Mouse (Mus musculus): ENCODE results near the gene Kif6. TPM values are rescaled to one million over a fixed set of nuclear protein-coding genes. Genes with fewer than 3 reads are reported as not detected.

Gene Kif6
- total RNA-seq (2023): not detected

DNA sequence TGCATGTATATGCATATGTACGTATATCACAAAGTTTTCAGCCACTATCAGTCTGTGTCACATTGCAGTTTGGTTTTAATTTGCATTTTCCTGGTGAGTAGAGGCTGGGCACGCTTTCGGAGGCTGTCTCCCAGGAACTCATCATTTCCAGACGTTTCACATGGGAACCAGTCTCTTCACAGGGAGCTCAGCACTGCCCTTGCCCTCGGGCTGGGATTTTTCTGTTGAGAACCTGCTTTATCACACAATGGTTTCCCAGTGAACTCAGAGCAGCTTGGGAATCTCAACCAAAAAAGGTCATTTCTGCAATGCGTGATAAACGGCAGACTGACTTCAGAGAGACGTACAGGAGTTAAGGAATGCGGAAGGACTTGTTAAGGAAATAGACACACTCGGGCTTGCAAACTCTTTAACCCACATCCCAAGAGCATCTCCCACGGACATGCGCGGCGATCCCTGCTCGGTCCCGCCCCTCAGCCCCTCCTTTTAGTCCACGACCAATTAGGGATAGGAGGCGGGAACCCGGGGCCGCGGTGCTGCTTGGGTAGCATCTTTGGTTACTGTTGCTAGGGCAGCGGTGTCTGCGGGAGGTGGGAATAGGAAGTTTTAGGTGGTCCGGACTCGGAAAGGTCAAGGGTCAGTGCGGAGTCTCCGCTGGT, at the start of gene Kif6:
Gene Kif6, plus strand, starts transcription at position 560 of the 659 bp plus-strand sequence.

Other genes starting within 250 kb of the Kif6 start
- 29.8 TPM for gene Mocs1, start 186.8 kb upstream of the Kif6 start, total RNA-seq (2023)
- not detected for gene Daam2, start 50.8 kb upstream of the Kif6 start, total RNA-seq (2023)